Mouse (Mus musculus): ENCODE measurements around the gene Lrrc26. TPM values are rescaled to one million over a fixed set of nuclear protein-coding genes. Genes with fewer than 3 reads are reported as not detected.

Lrrc26 gene
- polyA plus RNA-seq, 1 experiment from 2014 or later, result not detected

- H3K4me2 ChIP-seq, result peak overlapping the region; percentile 100
- peaks cover 12% of the 10 kb centered on the region for H3K4me1 ChIP-seq (ENCODE audit: control insufficient read depth, insufficient read depth, low read length)
- peak overlapping the region; percentile 50 for H3K9ac ChIP-seq (ENCODE audit: low read length)
- ATAC-seq (ENCODE audit: low FRiP score) (no peak), DNase-seq (ENCODE audit: low spot score, missing footprints) (peak; percentile 79)
- peak overlapping the region; percentile 65 for H3K4me3 ChIP-seq (ENCODE audit: low read depth, low read length)
- H3K27ac ChIP-seq (ENCODE audit: low read depth, low read length), result no peak overlapping the region
- H3K27me3 ChIP-seq (ENCODE audit: control insufficient read depth, insufficient read depth, low read length), result peaks cover 19% of the 10 kb centered on the region
- H3K36me3 ChIP-seq (ENCODE audit: control insufficient read depth, insufficient read depth, low read length), result no peaks in the 10 kb centered on the region
- 21% methylated on average over 12 of the region's 12 CpGs for WGBS
- H3K9me3 ChIP-seq (ENCODE audit: control insufficient read depth, low read length), result no peaks in the 10 kb centered on the region
These were observed 26.0 kb upstream of the Lrrc26 start for GRCm38 (mm10) chr2:25263623-25264285.

GRCm38 (mm10) chr2:25264286-25264660, 25.4 kb upstream of the Lrrc26 start:
- Histone ChIP-seq H3K4me1 (ENCODE audit: control insufficient read depth, insufficient read depth, low read length) (peaks cover 12% of the 10 kb centered on the region), H3K4me2 (no peak overlapping the region), H3K27me3 (ENCODE audit: control insufficient read depth, insufficient read depth, low read length) (peaks cover 19% of the 10 kb centered on the region), H3K36me3 (ENCODE audit: control insufficient read depth, insufficient read depth, low read length) (peaks cover under 1% of the 10 kb centered on the region; the same call in 1 of the 2 replicates), H3K27ac (ENCODE audit: low read depth, low read length) (no peak overlapping the region), H3K9ac (ENCODE audit: low read length) (no peak overlapping the region), H3K4me3 (ENCODE audit: low read depth, low read length) (no peak overlapping the region), H3K9me3 (ENCODE audit: control insufficient read depth, low read length) (no peaks in the 10 kb centered on the region)
- no peak for ATAC-seq (ENCODE audit: low FRiP score)
- 77% methylated on average over 5 of the region's 5 CpGs for WGBS
- DNase-seq (ENCODE audit: low spot score, missing footprints), result peak; percentile 53

- peak; percentile 54 for DNase-seq (ENCODE audit: low spot score, missing footprints)
- Histone ChIP-seq H3K4me2 (no peak overlapping the region), H3K27me3 (ENCODE audit: control insufficient read depth, insufficient read depth, low read length) (peaks cover 19% of the 10 kb centered on the region), H3K36me3 (ENCODE audit: control insufficient read depth, insufficient read depth, low read length) (peaks cover 2% of the 10 kb centered on the region; the same call in 1 of the 2 replicates), H3K4me3 (ENCODE audit: low read depth, low read length) (no peak overlapping the region), H3K27ac (ENCODE audit: low read depth, low read length) (no peak overlapping the region), H3K9me3 (ENCODE audit: control insufficient read depth, low read length) (no peaks in the 10 kb centered on the region), H3K9ac (ENCODE audit: low read length) (no peak overlapping the region), H3K4me1 (ENCODE audit: control insufficient read depth, insufficient read depth, low read length) (peaks cover 12% of the 10 kb centered on the region)
- 78% methylated on average over 3 of the region's 3 CpGs for WGBS
- ATAC-seq (ENCODE audit: low FRiP score), result no peak
These were observed 24.9 kb upstream of the Lrrc26 start for GRCm38 (mm10) chr2:25264851-25265250.

GRCm38 (mm10) chr2:25265897-25266656, 23.6 kb upstream of the Lrrc26 start:
- 0 out of 2 replicates have a peak overlapping the region, but pooled peaks have one; percentile 13 for H3K9ac ChIP-seq (ENCODE audit: low read length)
- no peak overlapping the region for H3K4me3 ChIP-seq (ENCODE audit: low read depth, low read length)

GRCm38 (mm10) chr2:25266720-25267119, 23.0 kb upstream of the Lrrc26 start:
- Histone ChIP-seq H3K27me3 (ENCODE audit: control insufficient read depth, insufficient read depth, low read length) (peaks cover 19% of the 10 kb centered on the region), H3K9me3 (ENCODE audit: control insufficient read depth, low read length) (no peaks in the 10 kb centered on the region), H3K4me2 (no peak overlapping the region), H3K9ac (ENCODE audit: low read length) (0 out of 2 replicates have a peak overlapping the region, but pooled peaks have one; percentile 13), H3K27ac (ENCODE audit: low read depth, low read length) (no peak overlapping the region), H3K4me1 (ENCODE audit: control insufficient read depth, insufficient read depth, low read length) (peaks cover 23% of the 10 kb centered on the region), H3K36me3 (ENCODE audit: control insufficient read depth, insufficient read depth, low read length) (peaks cover 2% of the 10 kb centered on the region; the same call in 1 of the 2 replicates), H3K4me3 (ENCODE audit: low read depth, low read length) (no peak overlapping the region)
- WGBS, result 61% methylated on average over 2 of the region's 2 CpGs
- no peak for ATAC-seq (ENCODE audit: low FRiP score)
- peak; percentile 60 for DNase-seq (ENCODE audit: low spot score, missing footprints)

More at GRCm38 (mm10) chr2:25265897-25266656, 23.6 kb upstream of the Lrrc26 start:
- Histone ChIP-seq H3K4me1 (ENCODE audit: control insufficient read depth, insufficient read depth, low read length) (peaks cover 16% of the 10 kb centered on the region), H3K36me3 (ENCODE audit: control insufficient read depth, insufficient read depth, low read length) (peaks cover 2% of the 10 kb centered on the region; the same call in 1 of the 2 replicates), H3K27ac (ENCODE audit: low read depth, low read length) (no peak overlapping the region), H3K9me3 (ENCODE audit: control insufficient read depth, low read length) (no peaks in the 10 kb centered on the region), H3K4me2 (no peak overlapping the region), H3K27me3 (ENCODE audit: control insufficient read depth, insufficient read depth, low read length) (peaks cover 19% of the 10 kb centered on the region)
- WGBS, result 76% methylated on average over 6 of the region's 6 CpGs
- ATAC-seq (ENCODE audit: low FRiP score) (no peak), DNase-seq (ENCODE audit: low spot score, missing footprints) (peak; percentile 56)

- Histone ChIP-seq H3K4me1 (ENCODE audit: control insufficient read depth, insufficient read depth, low read length) (peaks cover 23% of the 10 kb centered on the region), H3K27ac (ENCODE audit: low read depth, low read length) (no peak overlapping the region), H3K4me3 (ENCODE audit: low read depth, low read length) (no peak overlapping the region), H3K4me2 (no peak overlapping the region), H3K36me3 (ENCODE audit: control insufficient read depth, insufficient read depth, low read length) (peaks cover 2% of the 10 kb centered on the region; the same call in 1 of the 2 replicates), H3K9me3 (ENCODE audit: control insufficient read depth, low read length) (no peaks in the 10 kb centered on the region), H3K9ac (ENCODE audit: low read length) (no peak overlapping the region), H3K27me3 (ENCODE audit: control insufficient read depth, insufficient read depth, low read length) (peaks cover 19% of the 10 kb centered on the region)
- DNase-seq (ENCODE audit: low spot score, missing footprints), result no peak
- no peak for ATAC-seq (ENCODE audit: low FRiP score)
These were observed 22.5 kb upstream of the Lrrc26 start for GRCm38 (mm10) chr2:25267241-25267640.

- no peak overlapping the region for H3K9ac ChIP-seq (ENCODE audit: low read length)
- peaks cover 24% of the 10 kb centered on the region for H3K4me1 ChIP-seq (ENCODE audit: control insufficient read depth, insufficient read depth, low read length)
- H3K4me3 ChIP-seq (ENCODE audit: low read depth, low read length), result no peak overlapping the region
- DNase-seq (ENCODE audit: low spot score, missing footprints), result peak; percentile 17
- no peaks in the 10 kb centered on the region for H3K9me3 ChIP-seq (ENCODE audit: control insufficient read depth, low read length)
- H3K27ac ChIP-seq (ENCODE audit: low read depth, low read length), result no peak overlapping the region
- H3K27me3 ChIP-seq (ENCODE audit: control insufficient read depth, insufficient read depth, low read length), result peaks cover 19% of the 10 kb centered on the region
- 75% methylated on average over 4 of the region's 4 CpGs for WGBS
- no peak overlapping the region for H3K4me2 ChIP-seq
- no peak for ATAC-seq (ENCODE audit: low FRiP score)
- H3K36me3 ChIP-seq (ENCODE audit: control insufficient read depth, insufficient read depth, low read length), result peaks cover 2% of the 10 kb centered on the region; the same call in 1 of the 2 replicates
These were observed 21.9 kb upstream of the Lrrc26 start for GRCm38 (mm10) chr2:25267746-25268309.

- WGBS, result under 1% methylated on average over 55 of the region's 55 CpGs
- H3K36me3 ChIP-seq (ENCODE audit: control insufficient read depth, insufficient read depth, low read length), result peaks cover 14% of the 10 kb centered on the region
- peak; percentile 97 for ATAC-seq (ENCODE audit: low FRiP score)
- H3K4me1 ChIP-seq (ENCODE audit: control insufficient read depth, insufficient read depth, low read length), result peaks cover 20% of the 10 kb centered on the region
- peak; percentile 100 for DNase-seq (ENCODE audit: low spot score, missing footprints)
- H3K4me3 ChIP-seq (ENCODE audit: low read depth, low read length), result peak within 1 kb of the TSS; percentile 83
- H3K9ac ChIP-seq (ENCODE audit: low read length), result peak within 1 kb of the TSS; percentile 91
- H3K4me2 ChIP-seq, result peak within 1 kb of the TSS; percentile 97
- no peaks in the 10 kb centered on the region for H3K27me3 ChIP-seq (ENCODE audit: control insufficient read depth, insufficient read depth, low read length)
- H3K27ac ChIP-seq (ENCODE audit: low read depth, low read length), result peak within 1 kb of the TSS; percentile 59; the same call in 1 of the 2 replicates
- H3K9me3 ChIP-seq (ENCODE audit: control insufficient read depth, low read length), result no peaks in the 10 kb centered on the region
These were observed 17.7 kb upstream of the Lrrc26 start, which contains the start of the genes Ssna1 and Anapc2 for GRCm38 (mm10) chr2:25271827-25272511. Ssna1 (minus strand) TSS chr2:25272438. Anapc2 (plus strand) TSS chr2:25272478.
